Mouse (Mus musculus): ENCODE measurements at regions not wholly inside any gene's neighbourhood (a gene's known extent, or its start where the extent isn't known, plus 50 kb on each side); places are given as distances from the start of the nearest gene placed in this dataset.
"Not testable (repeated sequence)": the region's sequence is repeated elsewhere in the genome, so short reads cannot be mapped to it uniquely, and the experiment has no call there.

- DNase-seq: not testable (repeated sequence)
Observed at GRCm38 (mm10) chr12:93754505-93754904, 1905.5 kb upstream of the Sel1l start.

- no peak for DNase-seq
Observed at GRCm38 (mm10) chr12:93748300-93748847, 1899.4 kb upstream of the Sel1l start.

GRCm38 (mm10) chr12:93718704-93719497 is 1869.9 kb upstream of the Sel1l start:
- DNase-seq: no peak

- peak; percentile 4 for DNase-seq
Observed at GRCm38 (mm10) chr12:93705956-93706355, 1857.0 kb upstream of the Sel1l start.

GRCm38 (mm10) chr12:93687196-93687595 is 1838.2 kb upstream of the Sel1l start:
- DNase-seq: no peak

- DNase-seq: no peak
Observed at GRCm38 (mm10) chr12:93684385-93684784, 1835.4 kb upstream of the Sel1l start.

GRCm38 (mm10) chr12:93677478-93677877 is 1828.5 kb upstream of the Sel1l start:
- DNase-seq: no peak

- no peak for DNase-seq
Observed at GRCm38 (mm10) chr12:93675032-93675431, 1826.1 kb upstream of the Sel1l start.

- DNase-seq: no peak
Observed at GRCm38 (mm10) chr12:93669211-93669610, 1820.3 kb upstream of the Sel1l start.

- no peak for DNase-seq
Observed at GRCm38 (mm10) chr12:93666799-93667198, 1817.8 kb upstream of the Sel1l start.

Data from cerebellum, adult 11 months (tissue).